Mouse (Mus musculus): ENCODE measurements at regions not wholly inside any gene's neighbourhood (a gene's known extent, or its start where the extent isn't known, plus 50 kb on each side); places are given as distances from the start of the nearest gene placed in this dataset.
A peak's percentile ranks its signal among the peaks of the same experiment; 100 is the strongest.

GRCm38 (mm10) chr7:110679916-110680315, 52.5 kb downstream of the Adm start:
- Histone ChIP-seq H3K4me3 (replicated peaks; ENCODE audit: low read length) (no peak overlapping the region), H3K4me1 (replicated peaks; ENCODE audit: low read depth, low read length) (peaks cover 22% of the 10 kb centered on the region), H3K9me3 (ENCODE audit: low read length) (no peaks in the 10 kb centered on the region), H3K36me3 (ENCODE audit: insufficient read depth, low read length) (no peaks in the 10 kb centered on the region), H3K27me3 (ENCODE audit: insufficient read depth, low read length) (no peaks in the 10 kb centered on the region)
- TF ChIP-seq CTCF (conservative IDR thresholded peaks at IDR 0.05; ENCODE audit: low read length) (no peak), POU5F1 (IDR thresholded peaks at IDR 0.05; ENCODE audit: borderline replicate concordance, low read length) (no peak), NANOG (IDR thresholded peaks at IDR 0.05; ENCODE audit: borderline replicate concordance, low read length) (no peak)

GRCm38 (mm10) chr7:110682911-110683310, 55.5 kb downstream of the Adm start:
- H3K36me3 ChIP-seq (ENCODE audit: insufficient read depth, low read length), result no peaks in the 10 kb centered on the region
- no peak for TF ChIP-seq NANOG (IDR thresholded peaks at IDR 0.05; ENCODE audit: borderline replicate concordance, low read length)
- no peak overlapping the region for H3K4me3 ChIP-seq (replicated peaks; ENCODE audit: low read length)

GRCm38 (mm10) chr7:110688884-110689681, 61.6 kb downstream of the Adm start:
- no peaks in the 10 kb centered on the region for H3K36me3 ChIP-seq (ENCODE audit: insufficient read depth, low read length)
- no peaks in the 10 kb centered on the region for H3K27me3 ChIP-seq (ENCODE audit: insufficient read depth, low read length)
- no peaks in the 10 kb centered on the region for H3K9me3 ChIP-seq (ENCODE audit: low read length)
- H3K4me1 ChIP-seq (replicated peaks; ENCODE audit: low read depth, low read length), result peaks cover 18% of the 10 kb centered on the region
- H3K4me3 ChIP-seq (replicated peaks; ENCODE audit: low read length), result peak overlapping the region; percentile 60
- TF ChIP-seq POU5F1 (IDR thresholded peaks at IDR 0.05; ENCODE audit: borderline replicate concordance, low read length) (no peak), CTCF (conservative IDR thresholded peaks at IDR 0.05; ENCODE audit: low read length) (no peak), NANOG (IDR thresholded peaks at IDR 0.05; ENCODE audit: borderline replicate concordance, low read length) (no peak)

More at GRCm38 (mm10) chr7:110682911-110683310, 55.5 kb downstream of the Adm start:
- no peaks in the 10 kb centered on the region for H3K9me3 ChIP-seq (ENCODE audit: low read length)
- H3K4me1 ChIP-seq (replicated peaks; ENCODE audit: low read depth, low read length), result peaks cover 22% of the 10 kb centered on the region
- no peaks in the 10 kb centered on the region for H3K27me3 ChIP-seq (ENCODE audit: insufficient read depth, low read length)

DNA sequence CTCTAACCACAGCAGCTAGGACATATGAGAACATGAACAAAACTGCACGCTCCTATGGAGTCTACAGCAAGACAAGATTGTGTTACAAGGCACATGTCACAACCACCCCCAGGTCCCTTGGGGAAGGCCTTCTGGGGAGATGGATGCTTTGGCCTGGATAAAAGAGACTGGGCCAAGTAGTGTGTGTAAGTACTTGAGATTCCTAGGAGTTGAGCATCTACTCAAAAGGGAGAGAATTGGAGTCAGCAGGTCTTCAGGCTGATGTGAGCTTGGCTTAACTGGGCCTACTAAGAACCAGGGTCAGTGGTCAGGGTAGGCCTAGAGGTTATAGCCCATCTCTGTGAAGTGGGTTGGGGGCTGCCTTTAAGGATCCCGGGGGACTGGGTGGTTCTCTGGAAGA, 62.8 kb downstream of the Adm start:
- no peak for TF ChIP-seq POU5F1 (IDR thresholded peaks at IDR 0.05; ENCODE audit: borderline replicate concordance, low read length)
- TF ChIP-seq CTCF (conservative IDR thresholded peaks at IDR 0.05; ENCODE audit: low read length), result no peak

GRCm38 (mm10) chr7:110690856-110691255, 63.4 kb downstream of the Adm start:
- no peaks in the 10 kb centered on the region for H3K9me3 ChIP-seq (ENCODE audit: low read length)
- no peak overlapping the region for H3K4me3 ChIP-seq (replicated peaks; ENCODE audit: low read length)
- no peak for TF ChIP-seq CTCF (conservative IDR thresholded peaks at IDR 0.05; ENCODE audit: low read length)
- no peak for TF ChIP-seq NANOG (IDR thresholded peaks at IDR 0.05; ENCODE audit: borderline replicate concordance, low read length)
- H3K4me1 ChIP-seq (replicated peaks; ENCODE audit: low read depth, low read length), result peaks cover 18% of the 10 kb centered on the region
- no peaks in the 10 kb centered on the region for H3K36me3 ChIP-seq (ENCODE audit: insufficient read depth, low read length)
- no peaks in the 10 kb centered on the region for H3K27me3 ChIP-seq (ENCODE audit: insufficient read depth, low read length)

More for the DNA sequence above, 62.8 kb downstream of the Adm start:
- H3K4me3 ChIP-seq (replicated peaks; ENCODE audit: low read length), result no peak overlapping the region
- no peaks in the 10 kb centered on the region for H3K36me3 ChIP-seq (ENCODE audit: insufficient read depth, low read length)
- H3K9me3 ChIP-seq (ENCODE audit: low read length), result no peaks in the 10 kb centered on the region
- H3K27me3 ChIP-seq (ENCODE audit: insufficient read depth, low read length), result no peaks in the 10 kb centered on the region
- peaks cover 18% of the 10 kb centered on the region for H3K4me1 ChIP-seq (replicated peaks; ENCODE audit: low read depth, low read length)

GRCm38 (mm10) chr7:110694262-110694661, 66.8 kb downstream of the Adm start:
- H3K4me1 ChIP-seq (replicated peaks; ENCODE audit: low read depth, low read length), result peaks cover 9% of the 10 kb centered on the region

GRCm38 (mm10) chr7:110695729-110696128, 68.3 kb downstream of the Adm start:
- TF ChIP-seq NANOG (IDR thresholded peaks at IDR 0.05; ENCODE audit: borderline replicate concordance, low read length) (no peak), POU5F1 (IDR thresholded peaks at IDR 0.05; ENCODE audit: borderline replicate concordance, low read length) (no peak), CTCF (conservative IDR thresholded peaks at IDR 0.05; ENCODE audit: low read length) (no peak)
- Histone ChIP-seq H3K36me3 (ENCODE audit: insufficient read depth, low read length) (no peaks in the 10 kb centered on the region), H3K4me3 (replicated peaks; ENCODE audit: low read length) (no peak overlapping the region), H3K9me3 (ENCODE audit: low read length) (no peaks in the 10 kb centered on the region), H3K4me1 (replicated peaks; ENCODE audit: low read depth, low read length) (no peaks in the 10 kb centered on the region), H3K27me3 (ENCODE audit: insufficient read depth, low read length) (no peaks in the 10 kb centered on the region)

More at GRCm38 (mm10) chr7:110694262-110694661, 66.8 kb downstream of the Adm start:
- Histone ChIP-seq H3K27me3 (ENCODE audit: insufficient read depth, low read length) (no peaks in the 10 kb centered on the region), H3K9me3 (ENCODE audit: low read length) (no peaks in the 10 kb centered on the region), H3K4me3 (replicated peaks; ENCODE audit: low read length) (no peak overlapping the region), H3K36me3 (ENCODE audit: insufficient read depth, low read length) (no peaks in the 10 kb centered on the region)
- no peak for TF ChIP-seq POU5F1 (IDR thresholded peaks at IDR 0.05; ENCODE audit: borderline replicate concordance, low read length)
- no peak for TF ChIP-seq NANOG (IDR thresholded peaks at IDR 0.05; ENCODE audit: borderline replicate concordance, low read length)
- TF ChIP-seq CTCF (conservative IDR thresholded peaks at IDR 0.05; ENCODE audit: low read length), result no peak

DNA sequence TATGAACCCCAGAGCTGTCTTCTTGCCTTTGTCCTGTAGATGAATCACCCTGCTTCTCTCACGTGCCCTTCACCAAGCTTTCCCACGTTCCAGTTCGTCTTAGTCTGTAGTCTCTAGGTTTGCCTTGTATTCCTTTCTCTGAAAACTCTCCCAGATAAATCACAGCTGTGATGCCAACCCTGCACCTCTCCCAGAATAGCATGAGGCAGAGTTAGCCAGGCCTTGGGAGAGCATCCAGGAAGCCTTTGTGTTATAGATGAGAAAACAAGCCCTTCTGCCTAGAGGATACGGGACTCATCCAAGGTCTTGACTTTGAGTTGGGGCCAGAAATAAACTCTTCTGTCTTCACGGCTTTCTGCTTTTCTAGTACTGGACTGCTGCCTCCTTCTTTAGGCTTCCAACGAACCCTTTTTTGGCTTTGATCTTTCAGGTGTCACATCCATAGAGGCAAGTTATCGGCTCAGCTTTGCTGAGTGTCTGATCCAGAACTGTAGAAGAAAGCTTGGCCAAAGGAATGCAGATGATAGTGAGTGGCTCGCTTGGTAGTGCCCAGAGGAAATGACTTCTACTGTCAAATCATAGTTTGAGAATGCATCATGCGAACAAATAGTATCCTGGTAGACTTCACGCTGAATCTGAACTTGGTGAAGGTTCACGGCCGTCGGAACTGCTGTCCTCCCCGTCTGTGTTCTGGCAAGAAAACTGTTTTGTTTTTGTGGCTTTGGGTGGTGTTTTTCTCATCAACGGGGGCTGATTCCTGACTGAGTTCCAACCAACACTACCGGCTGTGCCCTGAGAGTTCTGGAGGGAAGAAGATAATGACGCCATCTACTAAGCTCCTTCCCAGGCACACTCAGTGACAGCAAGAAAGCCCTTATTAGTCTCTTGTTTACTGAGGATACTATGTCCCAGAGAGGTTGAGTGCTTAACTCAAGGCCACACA, 69.5 kb upstream of the Ampd3 start:
- no peaks in the 10 kb centered on the region for H3K27me3 ChIP-seq (ENCODE audit: insufficient read depth, low read length)
- no peaks in the 10 kb centered on the region for H3K4me1 ChIP-seq (replicated peaks; ENCODE audit: low read depth, low read length)
- TF ChIP-seq NANOG (IDR thresholded peaks at IDR 0.05; ENCODE audit: borderline replicate concordance, low read length), result no peak
- H3K9me3 ChIP-seq (ENCODE audit: low read length), result no peaks in the 10 kb centered on the region
- H3K36me3 ChIP-seq (ENCODE audit: insufficient read depth, low read length), result no peaks in the 10 kb centered on the region
- no peak overlapping the region for H3K4me3 ChIP-seq (replicated peaks; ENCODE audit: low read length)
